Mouse (Mus musculus) liver, embryonic 14.5 days (tissue): ENCODE measurements around the gene Ptgs1. TPM values are rescaled to one million over a fixed set of nuclear protein-coding genes. Genes with fewer than 3 reads are reported as not detected.

Source experiments
- ATAC-seq: fragments of 200-750 bp; cut with Nextera tagmentation; 2 replicates; pipeline ENCODE4 v1.8.0; 2017; ENCODE audit warnings: moderate number of reproducible peaks, mild to moderate bottlenecking, moderate library complexity; ENCODE audit not compliant: insufficient read depth
- DNase-seq, 3 experiments: peaks; one replicate each; pipeline ENCODE4 v3.0.0-alpha.2; 2012 to 2013; ENCODE audit warnings: low read depth in 3 of 3, low spot score in 3 of 3
- H3K27ac ChIP-seq: fragments of 300-500 bp; sonication (generic); 2 replicates; pipeline ENCODE4 v1.5.1; 2014; ENCODE audit warnings: moderate library complexity, mild to moderate bottlenecking, control low read depth, inconsistent platforms
- H3K27me3 ChIP-seq: fragments of 300-500 bp; sonication (generic); 2 replicates; pipeline ENCODE4 v1.6.1; 2014; ENCODE audit warnings: mild to moderate bottlenecking, low read length, moderate library complexity; ENCODE audit not compliant: control insufficient read depth, insufficient read depth
- H3K36me3 ChIP-seq: fragments of 300-500 bp; sonication (generic); replicated peaks from 2 replicates; pipeline ENCODE4 v1.6.1; 2014; ENCODE audit warnings: low read depth; ENCODE audit not compliant: control insufficient read depth, insufficient read depth
- H3K4me1 ChIP-seq, 2 experiments: fragments of 200-500 bp in 1 of 2; fragments of 300-500 bp in 1 of 2; sonication (generic) in 1 of 2; replicated peaks; 2 replicates each; pipeline ENCODE4 v1.6.1; 2012 to 2014; ENCODE audit warnings: antibody characterized with exemption in 1 of 2, inconsistent platforms in 1 of 2, low read length in 1 of 2; ENCODE audit not compliant: control insufficient read depth in 2 of 2, insufficient read depth in 2 of 2
- H3K4me2 ChIP-seq: fragments of 300-500 bp; sonication (generic); 2 replicates; pipeline ENCODE4 v1.6.1; 2014; ENCODE audit warnings: low read depth, mild to moderate bottlenecking, control low read depth, moderate library complexity
- H3K4me3 ChIP-seq, 2 experiments: fragments of 200-500 bp in 1 of 2; fragments of 300-500 bp in 1 of 2; sonication (generic) in 1 of 2; 2 replicates each; pipeline ENCODE4 v1.5.1; 2012 to 2014; ENCODE audit warnings: low read depth in 2 of 2, low read length in 2 of 2, mild to moderate bottlenecking in 2 of 2, control low read depth in 1 of 2, inconsistent platforms in 1 of 2, moderate library complexity in 1 of 2; ENCODE audit not compliant: insufficient read depth in 1 of 2
- H3K9ac ChIP-seq: fragments of 300-500 bp; sonication (generic); replicated peaks from 2 replicates; pipeline ENCODE4 v1.6.1; 2014; ENCODE audit warnings: mild to moderate bottlenecking, control low read depth, moderate library complexity
- H3K9me3 ChIP-seq: fragments of 300-500 bp; sonication (generic); 2 replicates; pipeline ENCODE4 v1.6.1; 2016; ENCODE audit warnings: low read length, mixed read lengths; ENCODE audit not compliant: control insufficient read depth
- CTCF ChIP-seq: IDR thresholded peaks from 2 replicates; pipeline ENCODE4 v1.5.1; 2016; ENCODE audit warnings: antibody characterized with exemption, low read depth, control low read depth
- EP300 ChIP-seq: IDR thresholded peaks from 2 replicates; pipeline ENCODE4 v1.6.1; 2016; ENCODE audit warnings: antibody characterized with exemption, low read depth
- WGBS: fragments of 180-500 bp; shearing (Covaris S2); extraction: QIAGEN DNeasy Blood & Tissue Kit; methylation state at CpG from one replicate; pipeline ENCODE4 v1.1.7; 2014; ENCODE audit not compliant: insufficient replicate concordance; 5-methylcytosine and 5-hydroxymethylcytosine counted together
- polyA plus RNA-seq, 2 experiments: library from polyadenylated mRNA; depleted of rRNA in 1 of 2; stranded (reverse) in 1 of 2; unstranded in 1 of 2; fragments of >200 nt; fragmentation: Nextera tagmentation in 1 of 2; extraction: Ambion mirVana in 1 of 2; gene quantifications; 2 replicates each; pipeline versions ENCODE4 v1.2.1 to v1.2.3; 2012 to 2014

The Ptgs1 gene
- polyA plus RNA-seq, 2 experiments: 9.9 to 16.4 TPM

GRCm38 (mm10) chr2:36200813-36201212 is 29.4 kb upstream of the Ptgs1 start:
- ATAC-seq: no peak
- peaks cover 42 to 68% of the 10 kb centered on the region in 2 experiments for H3K4me1 ChIP-seq
- peaks cover 26% of the 10 kb centered on the region for H3K27me3 ChIP-seq
- 82% methylated on average over 2 of the region's 2 CpGs for WGBS
- H3K9ac ChIP-seq: no peak overlapping the region
- no peak overlapping the region for H3K4me2 ChIP-seq
- no peaks in the 10 kb centered on the region for H3K9me3 ChIP-seq
- no peak for DNase-seq
- TF ChIP-seq EP300: no peak
- TF ChIP-seq CTCF: no peak
- H3K36me3 ChIP-seq: no peaks in the 10 kb centered on the region
- no peak overlapping the region for H3K27ac ChIP-seq
- no peak overlapping the region for H3K4me3 ChIP-seq

DNA sequence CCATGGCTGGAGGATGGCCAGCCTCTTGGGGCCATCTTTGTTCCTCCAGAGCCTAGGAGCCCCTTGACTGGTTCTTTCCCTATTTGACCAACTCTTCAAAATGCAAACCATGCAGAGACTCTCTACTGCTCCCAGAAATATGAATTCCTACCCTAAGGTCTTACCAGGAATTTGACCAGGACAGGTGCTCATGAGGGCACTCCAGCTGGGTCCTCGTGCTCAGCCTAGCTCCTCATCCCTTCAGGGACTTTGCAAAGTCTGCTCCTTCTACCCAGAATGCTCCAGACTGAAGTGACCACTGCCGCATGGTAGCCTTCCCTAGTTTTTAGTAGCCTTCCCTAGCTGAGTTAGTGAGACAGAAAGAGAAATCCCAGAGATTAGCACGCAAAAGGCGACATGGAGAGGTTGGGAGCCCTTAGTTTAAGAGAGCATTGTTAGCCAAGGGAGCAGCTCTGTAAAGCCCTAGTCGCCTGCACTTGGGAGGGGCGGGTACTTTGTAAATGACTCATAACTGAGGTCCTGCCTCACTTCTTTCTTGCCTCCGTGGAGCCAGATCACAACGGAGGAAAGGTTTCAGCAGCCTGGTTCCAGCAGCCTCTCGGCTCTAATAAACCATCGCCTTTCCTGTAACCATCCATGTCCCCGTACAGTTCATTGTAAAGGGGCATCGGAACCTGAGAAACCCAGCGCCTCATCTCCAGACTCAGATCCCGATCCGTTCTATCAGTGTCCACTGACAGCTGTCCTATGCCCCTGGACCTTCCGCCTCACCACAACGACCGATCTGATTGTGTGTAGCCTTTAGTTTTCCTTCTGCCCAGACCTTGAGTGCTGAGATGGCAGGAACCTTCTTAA is 28.2 kb upstream of the Ptgs1 start:
- H3K36me3 ChIP-seq: no peaks in the 10 kb centered on the region
- H3K9me3 ChIP-seq: no peaks in the 10 kb centered on the region
- TF ChIP-seq EP300 (no peak), CTCF (no peak)
- H3K9ac ChIP-seq: no peak overlapping the region
- DNase-seq (no peak), ATAC-seq (no peak)
- WGBS: 28% methylated on average over 18 of the region's 18 CpGs
- peaks cover 31 to 56% of the 10 kb centered on the region in 2 experiments for H3K4me1 ChIP-seq
- H3K4me3 ChIP-seq: no peak overlapping the region
- no peak overlapping the region for H3K27ac ChIP-seq
- H3K27me3 ChIP-seq: peaks cover 26% of the 10 kb centered on the region
- peak overlapping the region; percentile 82 for H3K4me2 ChIP-seq

GRCm38 (mm10) chr2:36202611-36202880 is 27.7 kb upstream of the Ptgs1 start:
- ATAC-seq (no peak), DNase-seq (no peak)
- WGBS: 16% methylated on average over 5 of the region's 5 CpGs
- Histone ChIP-seq H3K4me3 (peak overlapping the region in 1 of 2 experiments; percentile 17; a peak in 1 of 4 replicates), H3K27ac (no peak overlapping the region), H3K9me3 (no peaks in the 10 kb centered on the region), H3K9ac (no peak overlapping the region), H3K27me3 (peaks cover 26% of the 10 kb centered on the region), H3K4me1 (peaks cover 25 to 51% of the 10 kb centered on the region in 2 experiments), H3K4me2 (peak overlapping the region; percentile 82), H3K36me3 (no peaks in the 10 kb centered on the region)
- TF ChIP-seq CTCF (no peak), EP300 (no peak)

GRCm38 (mm10) chr2:36203011-36203825 is 27.0 kb upstream of the Ptgs1 start:
- DNase-seq (no peak), ATAC-seq (no peak)
- H3K4me1 ChIP-seq: peaks cover 20 to 44% of the 10 kb centered on the region in 2 experiments
- no peak for TF ChIP-seq EP300
- peak; percentile 15; the same call in 1 of the 2 replicates for TF ChIP-seq CTCF
- peaks cover 26% of the 10 kb centered on the region for H3K27me3 ChIP-seq
- no peak overlapping the region for H3K27ac ChIP-seq
- peak overlapping the region; percentile 82 for H3K4me2 ChIP-seq
- WGBS: 1% methylated on average over 39 of the region's 39 CpGs
- no peaks in the 10 kb centered on the region for H3K9me3 ChIP-seq
- H3K36me3 ChIP-seq: no peaks in the 10 kb centered on the region
- peak overlapping the region; percentile 17 to 46 for H3K4me3 ChIP-seq
- H3K9ac ChIP-seq: peak overlapping the region; percentile 47

DNA sequence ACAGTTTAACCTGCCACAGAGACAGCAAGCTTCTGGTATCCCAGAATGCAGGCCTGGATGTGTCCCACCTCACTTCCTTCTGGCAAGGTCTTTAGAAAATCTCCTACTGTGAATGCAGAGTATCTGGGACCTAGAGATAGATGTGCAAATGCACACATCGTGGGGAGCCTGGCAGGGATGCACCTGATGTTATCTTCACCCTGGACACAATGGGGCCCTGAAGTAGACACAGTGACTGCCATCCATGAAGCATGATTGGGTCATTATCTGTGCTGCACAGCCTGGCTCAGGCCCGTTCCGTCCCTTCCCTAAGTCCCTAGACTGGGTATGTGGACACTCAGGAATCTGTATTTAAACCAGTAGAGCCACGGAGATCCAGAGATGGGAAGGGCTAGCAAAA is 25.6 kb upstream of the Ptgs1 start:
- Histone ChIP-seq H3K27me3 (peaks cover 30% of the 10 kb centered on the region), H3K9me3 (no peaks in the 10 kb centered on the region), H3K27ac (no peak overlapping the region), H3K4me2 (no peak overlapping the region), H3K9ac (no peak overlapping the region), H3K4me3 (no peak overlapping the region), H3K4me1 (peaks cover 11 to 35% of the 10 kb centered on the region in 2 experiments), H3K36me3 (no peaks in the 10 kb centered on the region)
- TF ChIP-seq EP300 (no peak), CTCF (no peak)
- ATAC-seq (peak; percentile 36; the same call in 1 of the 2 replicates), DNase-seq (no peak)
- 23% methylated on average over 4 of the region's 4 CpGs for WGBS
